Mouse (Mus musculus) liver, postnatal 0 days (tissue): Measurements from ENCODE around the gene Fam19a3. TPM values are rescaled to one million over a fixed set of nuclear protein-coding genes. Genes with fewer than 3 reads are reported as not detected.

Experiments
- ATAC-seq: fragments of 200-750 bp; cut with Nextera tagmentation; 2 replicates; pipeline ENCODE4 v1.8.0; 2017; ENCODE audit warnings: mild to moderate bottlenecking, moderate library complexity
- DNase-seq: peaks from one replicate; pipeline ENCODE4 v3.0.0-alpha.2; 2016
- H3K27ac ChIP-seq: fragments of 300-500 bp; sonication (generic); 2 replicates; pipeline ENCODE4 v1.5.1; 2014; ENCODE audit warnings: antibody characterized with exemption, moderate library complexity, mild to moderate bottlenecking, low read depth
- H3K27me3 ChIP-seq: fragments of 300-500 bp; sonication (generic); 2 replicates; pipeline ENCODE4 v1.6.1; 2014; ENCODE audit warnings: low read length, control low read depth, mixed read lengths; ENCODE audit not compliant: insufficient read depth
- H3K36me3 ChIP-seq: fragments of 300-500 bp; sonication (generic); replicated peaks from 2 replicates; pipeline ENCODE4 v1.6.1; 2014; ENCODE audit warnings: mild to moderate bottlenecking, control low read depth, low read length, moderate library complexity, mixed read lengths; ENCODE audit not compliant: insufficient read depth
- H3K4me1 ChIP-seq: fragments of 300-500 bp; sonication (generic); 2 replicates; pipeline ENCODE4 v1.6.1; 2014; ENCODE audit warnings: antibody characterized with exemption, mild to moderate bottlenecking, control low read depth; ENCODE audit not compliant: insufficient read depth
- H3K4me2 ChIP-seq: fragments of 300-500 bp; sonication (generic); 2 replicates; pipeline ENCODE4 v1.6.1; 2014; ENCODE audit warnings: low read depth, mild to moderate bottlenecking, low read length, moderate library complexity, mixed read lengths
- H3K4me3 ChIP-seq: fragments of 300-500 bp; sonication (generic); 2 replicates; pipeline ENCODE4 v1.5.1; 2014; ENCODE audit warnings: low read depth, low read length
- H3K9ac ChIP-seq: fragments of 300-500 bp; sonication (generic); replicated peaks from 2 replicates; pipeline ENCODE4 v1.6.1; 2014; ENCODE audit warnings: mild to moderate bottlenecking, moderate library complexity
- H3K9me3 ChIP-seq: fragments of 300-500 bp; sonication (generic); 2 replicates; pipeline ENCODE4 v1.6.1; 2016; ENCODE audit warnings: mild to moderate bottlenecking, control low read depth, low read length, mixed read lengths
- CTCF ChIP-seq: sonication (generic); IDR thresholded peaks from 2 replicates; pipeline ENCODE4 v1.5.1; 2016; ENCODE audit warnings: antibody characterized with exemption, low read depth
- EP300 ChIP-seq: IDR thresholded peaks from 2 replicates; pipeline ENCODE4 v1.6.1; 2016; ENCODE audit warnings: antibody characterized with exemption, low read depth, mild to moderate bottlenecking
- WGBS: fragments of 180-500 bp; shearing (Covaris S2); extraction: QIAGEN DNeasy Blood & Tissue Kit; methylation state at CpG from one replicate; pipeline ENCODE4 v1.1.7; 2014; ENCODE audit not compliant: insufficient replicate concordance; 5-methylcytosine and 5-hydroxymethylcytosine counted together
- polyA plus RNA-seq: library from polyadenylated mRNA; unstranded; fragments of >200 nt; fragmentation: Nextera tagmentation; extraction: Ambion mirVana; gene quantifications from 2 replicates; pipeline ENCODE4 v1.2.1, GENCODE M21; 2015

Fam19a3 gene
- polyA plus RNA-seq, 1 experiment from 2014 or later, result not detected

- Histone ChIP-seq H3K27me3 (peaks cover 7% of the 10 kb centered on the region; the same call in 1 of the 2 replicates), H3K4me3 (peak overlapping the region; percentile 61), H3K27ac (peak overlapping the region; percentile 74; the same call in 1 of the 2 replicates), H3K4me1 (peaks cover 37% of the 10 kb centered on the region), H3K4me2 (peak overlapping the region; percentile 69), H3K9me3 (no peaks in the 10 kb centered on the region), H3K36me3 (peaks cover 12% of the 10 kb centered on the region; the same call in 1 of the 2 replicates), H3K9ac (peak overlapping the region; percentile 60)
- ATAC-seq, result no peak
- DNase-seq, result no peak
- TF ChIP-seq EP300 (no peak), CTCF (no peak)
- 58% methylated on average over 13 of the region's 13 CpGs for WGBS
Measured at GRCm38 (mm10) chr3:104789822-104790221, 8.2 kb upstream of the Fam19a3 start.

DNA sequence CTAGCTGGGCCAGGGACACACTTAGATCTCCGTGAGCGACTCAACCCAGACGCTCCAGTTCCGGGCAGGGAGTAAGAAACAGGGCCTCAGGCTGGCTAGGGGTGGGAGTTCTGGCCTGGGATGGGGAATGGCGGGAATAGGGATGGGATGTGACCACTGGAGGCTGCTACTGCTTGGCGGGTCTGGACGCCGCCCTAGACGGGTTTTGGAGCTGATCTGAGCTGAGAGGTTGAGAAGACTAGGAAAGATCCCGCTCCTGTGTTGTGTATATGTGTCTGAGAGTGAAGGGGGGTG is 7.6 kb upstream of the Fam19a3 start:
- Histone ChIP-seq H3K27ac (peak overlapping the region; percentile 74), H3K27me3 (peaks cover 7% of the 10 kb centered on the region; the same call in 1 of the 2 replicates), H3K9me3 (no peaks in the 10 kb centered on the region), H3K4me1 (peaks cover 33% of the 10 kb centered on the region), H3K4me3 (peak overlapping the region; percentile 61), H3K4me2 (peak overlapping the region; percentile 69), H3K36me3 (peaks cover 12% of the 10 kb centered on the region; the same call in 1 of the 2 replicates), H3K9ac (peak overlapping the region; percentile 60)
- 14% methylated on average over 10 of the region's 10 CpGs for WGBS
- DNase-seq (no peak), ATAC-seq (peak; percentile 8; the same call in 1 of the 2 replicates)
- no peak for TF ChIP-seq CTCF
- TF ChIP-seq EP300, result no peak

DNA sequence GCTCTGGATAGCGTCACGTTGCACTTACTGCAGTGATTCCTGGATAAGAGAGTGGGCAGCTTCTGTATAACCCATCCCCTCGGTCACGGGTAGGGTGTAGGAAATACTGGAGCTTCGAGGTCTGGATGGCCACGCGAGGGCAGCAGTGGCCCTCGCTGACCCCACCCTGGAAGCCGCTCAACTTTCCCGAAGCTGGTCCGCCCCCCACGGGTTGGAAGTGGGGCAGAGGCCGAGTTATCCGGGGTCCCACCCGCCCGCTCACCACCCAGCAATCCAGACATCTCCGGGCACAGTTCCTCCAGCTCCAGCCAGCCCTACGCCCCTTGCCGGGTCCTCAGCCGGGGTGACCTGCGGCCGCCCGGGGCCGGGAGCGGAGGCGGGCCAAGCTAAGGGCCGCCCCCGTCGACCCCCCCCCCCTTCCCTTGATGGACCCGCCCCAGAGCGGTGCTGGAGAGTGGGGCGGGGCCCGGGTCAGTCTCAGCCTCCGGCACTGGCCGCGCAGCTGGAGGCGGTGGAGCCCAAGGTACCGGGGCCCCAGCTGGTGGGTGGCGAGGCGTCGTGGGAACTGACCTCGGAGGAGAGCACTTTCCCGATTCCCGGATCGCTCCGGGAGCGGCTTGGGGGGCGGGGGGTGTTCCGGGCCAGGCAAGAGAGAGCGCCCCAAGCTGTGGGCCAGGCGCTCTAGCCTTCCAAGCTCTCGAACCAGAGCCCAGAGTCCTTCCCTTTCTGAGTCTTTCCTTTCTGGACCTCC is 7.1 kb upstream of the Fam19a3 start:
- Histone ChIP-seq H3K9me3 (no peaks in the 10 kb centered on the region), H3K4me3 (peak overlapping the region; percentile 61), H3K4me1 (peaks cover 30% of the 10 kb centered on the region; the same call in 1 of the 2 replicates), H3K9ac (peak overlapping the region; percentile 60), H3K4me2 (peak overlapping the region; percentile 69), H3K36me3 (peaks cover 8% of the 10 kb centered on the region; the same call in 1 of the 2 replicates), H3K27me3 (peaks cover 10% of the 10 kb centered on the region; the same call in 1 of the 2 replicates), H3K27ac (peak overlapping the region; percentile 74)
- under 1% methylated on average over 51 of the region's 52 CpGs for WGBS
- DNase-seq (peak; percentile 81), ATAC-seq (peak; percentile 89)
- TF ChIP-seq EP300 (no peak), CTCF (peak; percentile 77)

- ATAC-seq (no peak; the same call in 1 of the 2 replicates), DNase-seq (no peak)
- Histone ChIP-seq H3K36me3 (peaks cover 5% of the 10 kb centered on the region; the same call in 1 of the 2 replicates), H3K4me2 (peak within 1 kb of the TSS; percentile 69), H3K27me3 (peaks cover 16% of the 10 kb centered on the region), H3K9ac (peak within 1 kb of the TSS; percentile 60), H3K9me3 (no peaks in the 10 kb centered on the region), H3K4me1 (peaks cover 23% of the 10 kb centered on the region; the same call in 1 of the 2 replicates), H3K4me3 (peak within 1 kb of the TSS; percentile 61), H3K27ac (peak within 1 kb of the TSS; percentile 74)
- 52% methylated on average over 3 of the region's 3 CpGs for WGBS
- no peak for TF ChIP-seq CTCF
Measured at GRCm38 (mm10) chr3:104788075-104788474, 6.4 kb upstream of the Fam19a3 start, which contains the start of gene Rhoc. Gene Rhoc (plus strand): TSS chr3:104788375.

- no peaks in the 10 kb centered on the region for H3K9me3 ChIP-seq
- H3K4me2 ChIP-seq, result no peak overlapping the region
- H3K36me3 ChIP-seq, result no peaks in the 10 kb centered on the region
- H3K27me3 ChIP-seq, result peaks cover 41% of the 10 kb centered on the region
- no peak overlapping the region for H3K4me3 ChIP-seq
- ATAC-seq (no peak), DNase-seq (no peak)
- no peak overlapping the region for H3K27ac ChIP-seq
- peaks cover 30% of the 10 kb centered on the region for H3K4me1 ChIP-seq
- 84% methylated on average over 6 of the region's 6 CpGs for WGBS
- TF ChIP-seq CTCF (no peak), EP300 (no peak)
- H3K9ac ChIP-seq, result no peak overlapping the region
Measured at GRCm38 (mm10) chr3:104785284-104785683, 3.6 kb upstream of the Fam19a3 start.

GRCm38 (mm10) chr3:104783971-104784500 is 2.4 kb upstream of the Fam19a3 start:
- DNase-seq (no peak), ATAC-seq (no peak)
- Histone ChIP-seq H3K27me3 (peaks cover 52% of the 10 kb centered on the region), H3K9me3 (no peaks in the 10 kb centered on the region), H3K36me3 (no peaks in the 10 kb centered on the region), H3K9ac (no peak overlapping the region), H3K4me1 (peaks cover 26% of the 10 kb centered on the region), H3K27ac (no peak overlapping the region), H3K4me2 (no peak overlapping the region), H3K4me3 (no peak overlapping the region)
- 42% methylated on average over 14 of the region's 14 CpGs for WGBS
- TF ChIP-seq CTCF (no peak), EP300 (no peak)
